Mouse (Mus musculus): ENCODE data around the gene Syne1.

Syne1 gene

DNA sequence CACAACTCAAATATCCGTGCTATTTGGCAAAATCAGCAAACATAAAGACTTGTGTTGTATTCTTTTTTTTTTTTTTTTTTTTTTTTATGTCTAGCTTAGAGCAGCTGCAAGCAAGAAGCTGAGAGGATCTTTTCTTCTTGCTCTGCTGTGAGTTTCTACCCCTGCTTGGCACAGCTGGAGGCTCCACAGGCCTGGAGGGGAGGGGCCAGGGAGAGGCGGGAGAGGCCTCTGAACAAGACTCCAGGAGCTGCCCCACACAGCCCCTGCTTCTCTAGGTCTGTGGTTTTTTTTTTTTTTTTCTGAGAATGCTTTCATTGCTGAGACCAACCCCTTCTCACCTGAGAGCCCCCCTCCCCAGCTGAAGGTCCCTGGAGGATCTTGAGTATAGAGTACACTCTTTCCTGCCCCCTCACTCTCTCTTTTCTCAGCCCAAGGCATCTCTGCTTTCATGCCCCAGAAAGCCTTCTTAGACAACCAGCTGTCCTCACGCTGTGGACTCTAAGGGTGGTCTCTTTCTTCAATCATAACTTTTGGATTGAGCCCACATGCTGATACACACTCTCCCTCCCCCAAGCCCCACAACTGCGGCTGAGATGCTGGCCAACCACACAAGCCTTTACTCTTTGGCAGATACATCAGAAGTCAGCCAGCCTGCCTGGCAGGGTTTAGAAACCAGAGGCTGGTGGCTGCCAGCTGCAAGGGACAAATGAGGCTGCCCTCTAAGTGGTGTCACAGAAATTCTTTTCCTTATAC, 241.1 kb downstream of the Syne1 start:
- DNase-seq (ENCODE audit: low read depth, low spot score): peak; percentile 21

DNA sequence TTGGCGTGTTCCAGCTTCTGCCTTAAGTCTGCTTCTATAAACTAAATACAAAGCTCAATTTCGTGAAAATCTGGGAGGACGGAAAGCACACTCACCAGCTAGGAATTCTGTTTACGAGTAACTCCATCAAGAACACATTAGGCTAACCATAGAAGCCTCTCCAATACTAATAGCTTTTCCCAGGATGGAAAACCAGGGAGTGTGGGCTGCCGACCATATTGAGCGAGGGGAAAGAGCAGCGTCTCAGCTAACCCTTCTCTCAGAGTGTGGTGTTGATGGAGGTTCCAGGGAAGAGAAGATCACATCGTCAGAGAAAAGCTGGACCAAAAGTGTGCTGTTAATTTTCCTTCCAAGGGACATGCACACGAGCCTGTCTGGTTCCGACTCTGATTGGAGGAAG, 241.9 kb downstream of the Syne1 start:
- no peak for DNase-seq (ENCODE audit: low read depth, low spot score)

DNA sequence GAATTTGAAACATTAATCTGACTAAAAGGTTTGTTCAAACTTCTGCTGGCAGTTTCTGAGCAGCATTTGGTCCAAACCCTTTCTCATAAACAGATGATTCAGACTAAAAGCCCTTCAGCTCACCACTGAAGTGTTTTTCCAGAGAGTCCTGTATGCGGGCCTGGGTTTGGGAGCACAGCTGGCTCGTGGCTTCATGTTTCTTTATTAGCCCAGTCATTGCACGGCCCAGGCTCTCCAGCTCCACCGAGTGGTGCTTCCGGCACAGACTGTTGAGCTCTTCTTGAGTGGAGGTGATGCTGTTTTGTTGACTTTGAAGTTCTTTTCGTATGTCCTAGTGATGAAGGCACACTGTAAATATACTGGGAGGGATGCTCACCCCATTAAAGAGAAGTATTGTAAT, 245.7 kb downstream of the Syne1 start:
- DNase-seq (ENCODE audit: low read depth, low spot score): no peak

- no peak for DNase-seq (ENCODE audit: low read depth, low spot score)
Observed at GRCm38 (mm10) chr10:5295291-5295891, 255.9 kb downstream of the Syne1 start.

DNA sequence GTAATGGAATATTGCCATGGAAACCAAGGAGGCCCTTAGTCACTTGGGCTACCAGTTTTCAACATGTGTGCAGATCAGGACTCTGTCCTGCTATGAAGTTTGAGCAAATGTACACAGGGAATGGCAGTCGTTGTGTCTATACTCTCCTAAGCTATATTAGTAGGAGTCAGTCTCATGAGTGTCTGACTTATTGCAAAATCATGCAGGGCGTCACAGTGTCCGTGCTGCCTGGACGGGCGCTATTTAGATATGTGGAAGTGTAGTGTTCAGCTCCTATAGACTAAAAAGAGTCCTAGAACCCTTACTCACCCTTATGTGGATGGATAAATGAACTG, 261.7 kb downstream of the Syne1 start:
- DNase-seq (ENCODE audit: low read depth, low spot score): no peak

GRCm38 (mm10) chr10:5288716-5289574, 262.3 kb downstream of the Syne1 start:
- peak; percentile 72 for DNase-seq (ENCODE audit: low read depth, low spot score)

DNA sequence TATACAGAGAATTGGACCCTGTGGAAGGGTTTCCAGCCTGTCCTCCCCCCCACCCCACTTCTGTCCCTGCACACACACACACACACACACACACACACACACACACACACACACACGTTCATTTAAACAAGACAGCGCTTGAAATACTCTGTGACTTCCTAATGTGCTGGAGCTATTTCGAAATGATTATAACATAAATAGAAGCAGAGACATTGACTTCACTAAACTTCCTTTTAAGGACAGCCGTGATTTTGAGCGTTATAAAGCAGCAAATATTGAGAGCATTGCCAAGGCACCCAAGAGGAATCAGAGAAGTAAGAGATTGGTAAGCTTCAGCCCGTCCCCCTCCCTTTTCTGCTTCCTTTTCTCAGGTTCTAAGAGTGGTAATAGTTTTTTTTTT, 263.0 kb downstream of the Syne1 start:
- DNase-seq (ENCODE audit: low read depth, low spot score): no peak

- DNase-seq (ENCODE audit: low read depth, low spot score): no peak
Observed at GRCm38 (mm10) chr10:5275769-5276168, 275.5 kb downstream of the Syne1 start.

DNA sequence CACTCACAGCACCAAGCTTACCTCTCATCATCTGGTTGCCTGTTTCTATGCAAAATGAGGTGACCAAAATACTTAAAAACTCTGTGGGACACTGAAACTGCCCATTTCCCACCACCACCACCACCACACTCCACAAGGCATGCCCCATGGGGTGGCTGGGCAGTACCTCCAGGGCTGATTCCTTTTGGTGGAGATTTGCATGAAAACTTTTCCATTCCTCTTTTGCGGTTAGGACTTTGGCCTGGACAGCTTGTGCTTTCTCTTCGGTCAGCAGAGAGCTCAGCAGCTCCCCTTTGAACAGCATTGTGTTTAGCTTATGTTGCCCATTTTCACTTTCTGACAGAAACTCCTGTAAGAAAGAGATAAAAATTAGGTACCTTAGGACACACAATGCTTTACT, 280.6 kb downstream of the Syne1 start:
- no peak for DNase-seq (ENCODE audit: low read depth, low spot score)

- DNase-seq (ENCODE audit: low read depth, low spot score): peak; percentile 14
Observed at GRCm38 (mm10) chr10:5264418-5264817, 286.9 kb downstream of the Syne1 start.

- DNase-seq (ENCODE audit: low read depth, low spot score): no peak
Observed at GRCm38 (mm10) chr10:5262636-5263035, 288.6 kb downstream of the Syne1 start.

DNA sequence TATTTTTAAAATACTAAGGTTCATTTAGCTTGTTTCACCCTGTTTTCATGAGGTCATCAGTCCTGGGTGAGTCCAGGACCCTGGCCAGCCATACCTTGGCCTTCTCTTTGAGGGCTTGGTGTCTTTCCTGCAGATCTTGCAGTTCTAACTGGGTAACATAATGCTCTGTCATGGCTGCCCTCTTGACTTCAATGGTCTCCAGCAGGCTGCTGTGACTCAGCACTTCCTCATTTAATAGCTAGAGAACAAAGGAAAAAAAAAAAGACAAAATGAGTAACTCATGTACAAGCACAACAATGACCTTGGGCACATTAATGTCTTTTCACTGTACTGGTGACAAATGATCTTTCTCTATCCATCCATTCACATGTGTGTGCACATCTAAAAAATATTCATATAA, 294.6 kb downstream of the Syne1 start:
- no peak for DNase-seq (ENCODE audit: low read depth, low spot score)

DNA sequence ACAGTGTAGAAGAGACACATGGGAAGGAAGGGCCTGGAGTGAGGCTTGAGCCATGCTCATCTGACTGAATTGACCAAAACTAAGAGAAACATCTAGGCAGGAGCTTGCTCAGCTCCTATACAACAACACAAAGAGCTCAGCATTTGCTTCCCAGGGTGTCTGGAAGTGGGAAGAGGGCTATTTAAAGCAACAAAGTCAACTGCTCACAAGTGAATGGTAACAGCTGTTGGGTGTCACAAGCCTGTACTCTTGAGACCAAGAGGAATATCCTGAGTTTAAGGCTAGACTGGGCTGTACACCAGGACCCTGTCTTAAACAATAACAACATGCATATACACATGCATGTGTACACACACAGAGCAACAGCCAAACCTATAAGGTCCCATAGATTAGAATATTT, 297.5 kb downstream of the Syne1 start:
- DNase-seq (ENCODE audit: low read depth, low spot score): no peak

GRCm38 (mm10) chr10:5250702-5251101, 300.6 kb downstream of the Syne1 start:
- DNase-seq (ENCODE audit: low read depth, low spot score): peak; percentile 15

DNA sequence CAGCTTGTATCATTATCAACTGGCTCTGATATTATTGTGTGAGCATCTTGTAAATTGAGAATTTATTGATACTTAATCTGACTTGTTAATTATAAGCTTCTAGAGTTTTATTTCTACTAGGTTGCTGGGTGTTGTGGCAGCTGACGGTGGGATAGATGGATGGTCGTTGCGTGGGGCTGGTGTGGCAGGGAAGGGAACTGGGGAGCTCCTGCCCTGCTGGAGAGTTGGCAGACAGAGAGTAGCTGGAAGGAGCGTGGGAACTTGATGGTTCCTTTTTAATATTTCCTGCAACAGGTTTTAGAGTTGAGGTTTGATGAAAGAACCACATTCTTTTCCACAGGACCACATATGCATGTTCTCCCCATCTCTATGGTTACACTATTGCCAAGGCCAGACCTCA, 311.6 kb downstream of the Syne1 start:
- DNase-seq (ENCODE audit: low read depth, low spot score): no peak

- no peak for DNase-seq (ENCODE audit: low read depth, low spot score)
Observed at GRCm38 (mm10) chr10:5236926-5237325, 314.4 kb downstream of the Syne1 start.

DNA sequence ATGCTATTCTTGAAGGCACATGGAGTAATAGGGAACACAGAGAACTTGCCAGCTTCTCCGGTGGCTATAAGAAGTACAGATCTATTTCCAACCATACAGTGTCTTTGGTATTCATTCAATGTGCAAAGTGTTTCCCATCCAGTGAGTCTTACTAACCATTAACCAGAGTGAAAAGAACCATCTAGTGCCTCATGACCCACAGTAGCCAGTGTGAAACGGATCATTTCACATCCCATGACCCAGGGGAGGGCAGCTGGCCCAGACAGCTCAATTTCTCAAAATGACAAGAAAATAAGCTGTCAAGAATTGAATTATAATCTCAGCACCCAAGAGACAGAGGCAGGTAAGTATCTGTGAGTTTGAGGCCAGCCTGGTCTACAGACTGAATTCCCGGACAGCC, 315.1 kb downstream of the Syne1 start:
- DNase-seq (ENCODE audit: low read depth, low spot score): no peak

DNA sequence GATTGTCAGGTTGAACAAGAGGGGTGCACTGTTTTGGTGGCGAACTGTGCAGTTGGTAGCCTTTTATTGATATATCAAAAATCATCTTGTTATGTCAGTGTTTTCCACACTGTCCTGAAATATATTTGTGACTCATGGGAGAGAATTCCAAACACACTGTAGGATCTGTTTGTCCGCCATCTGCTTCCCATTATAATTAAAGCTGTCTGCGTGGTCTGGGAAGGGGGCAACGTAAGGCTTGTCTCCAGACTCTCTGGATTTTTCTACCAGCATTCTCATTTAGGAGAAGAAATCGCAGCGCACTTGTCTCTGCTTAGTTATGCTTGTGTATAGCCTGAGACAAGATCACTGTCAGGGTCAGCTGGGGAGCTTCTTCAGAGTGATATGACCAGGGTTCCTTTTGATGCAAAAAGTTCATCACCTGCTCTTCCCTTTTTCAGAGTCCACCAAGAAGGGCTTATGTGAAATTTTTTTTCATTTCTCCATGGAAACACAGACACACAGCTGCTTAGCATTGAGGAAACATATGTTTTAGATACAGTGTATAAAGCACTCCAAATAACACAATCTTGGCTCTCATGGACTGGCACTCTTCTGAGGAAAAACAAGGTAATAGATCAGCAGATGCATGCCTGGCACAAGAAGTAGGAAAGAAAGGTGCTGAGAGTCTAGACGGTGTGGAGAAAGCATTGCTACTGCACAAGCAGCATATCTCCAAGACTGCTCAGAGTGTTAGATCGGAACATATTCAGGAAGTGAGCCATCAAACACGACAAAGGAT, 316.4 kb downstream of the Syne1 start:
- DNase-seq (ENCODE audit: low read depth, low spot score): no peak

DNA sequence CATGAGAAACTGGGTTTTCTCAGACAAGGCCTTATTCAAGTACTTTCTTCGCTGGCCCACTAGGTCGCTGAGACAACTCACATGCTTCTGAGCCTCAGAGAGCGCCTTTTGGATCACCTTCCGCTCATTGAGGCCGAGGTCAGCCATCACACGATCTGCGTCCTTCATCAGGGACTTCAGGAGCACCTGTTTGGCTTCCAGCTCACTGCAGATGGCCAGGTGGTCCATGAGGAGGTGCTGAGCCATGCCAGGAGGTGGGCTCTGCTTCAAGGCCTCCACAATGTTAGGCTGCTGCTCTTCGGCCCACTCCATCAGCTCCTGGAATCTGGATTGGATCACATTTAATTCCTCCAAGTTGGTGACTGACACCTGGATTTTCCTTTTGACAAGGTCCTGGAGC, 322.2 kb downstream of the Syne1 start:
- no peak for DNase-seq (ENCODE audit: low read depth, low spot score)

- peak; percentile 52 for DNase-seq (ENCODE audit: low read depth, low spot score)
Observed at GRCm38 (mm10) chr10:5227395-5228076, 323.7 kb downstream of the Syne1 start.

DNA sequence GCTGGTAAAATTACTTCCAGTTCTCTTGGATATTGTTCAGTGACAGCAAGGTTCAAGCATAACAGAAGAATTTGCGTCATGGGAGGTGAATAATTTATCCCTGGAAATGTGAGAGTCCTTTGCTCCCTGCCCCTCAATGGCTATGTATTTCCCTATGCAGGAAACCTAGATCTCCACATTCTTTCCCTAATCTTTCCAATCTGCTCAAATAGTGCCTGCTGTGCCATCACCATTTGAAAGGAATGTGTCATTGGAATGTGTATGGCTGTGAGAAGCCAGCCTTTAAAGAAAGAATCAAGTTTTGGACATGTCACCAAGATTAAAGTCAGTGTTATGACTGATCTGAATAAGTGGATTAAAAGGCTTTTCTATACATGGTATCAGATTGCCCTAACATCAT, 335.3 kb downstream of the Syne1 start:
- peak; percentile 82 for DNase-seq (ENCODE audit: low read depth, low spot score)

Data from R1 (cell line).